In genomic region chr10:115383644-115384220, GRCm38 (mm10) we compare ENCODE assay signal across 8 mouse cellular contexts. TPM values are rescaled to one million over a fixed set of nuclear protein-coding genes. Genes with fewer than 3 reads are reported as not detected.
A peak's percentile ranks its signal among the peaks of the same experiment; 100 is the strongest.
DNase-seq lines count a peak whose midpoint lies in the region; ATAC-seq and TF ChIP-seq lines count a peak whose summit lies in the region.

No protein-coding gene starts in this region.

- no peaks in the 10 kb centered on the region for H3K9me3 ChIP-seq in hindbrain, embryonic 14.5 days (ENCODE audit: control insufficient read depth, low read length)
- no peaks in the 10 kb centered on the region for H3K9me3 ChIP-seq in midbrain, embryonic 14.5 days (ENCODE audit: control insufficient read depth, low read length)

- peaks cover 34% of the 10 kb centered on the region for H3K4me1 ChIP-seq in hindbrain, embryonic 14.5 days (replicated peaks; ENCODE audit: control insufficient read depth, insufficient read depth, low read length)
- H3K4me1 ChIP-seq in midbrain, embryonic 14.5 days (ENCODE audit: control insufficient read depth, insufficient read depth, low read length) = peaks cover 43% of the 10 kb centered on the region

- peak overlapping the region; percentile 94 for H3K4me3 ChIP-seq in left cerebral cortex, adult 2 months
- peak overlapping the region; percentile 89 for H3K4me3 ChIP-seq in hindbrain, embryonic 14.5 days (replicated peaks; ENCODE audit: low read length)
- peak overlapping the region; percentile 93 for H3K4me3 ChIP-seq in midbrain, embryonic 14.5 days (replicated peaks; ENCODE audit: low read depth, low read length)

- no peak for ATAC-seq in hindbrain, embryonic 14.5 days (ENCODE audit: low FRiP score)
- no peak for ATAC-seq in midbrain, embryonic 14.5 days (ENCODE audit: low FRiP score, low TSS enrichment)
- ATAC-seq in megakaryocyte-erythroid progenitor cell, adult 5-6 weeks (replicated peaks; ENCODE audit: low FRiP score, low TSS enrichment, poor library complexity, severe bottlenecking) = no peak

- H3K36me3 ChIP-seq in hindbrain, embryonic 14.5 days (replicated peaks; ENCODE audit: control insufficient read depth, insufficient read depth) = no peaks in the 10 kb centered on the region
- no peaks in the 10 kb centered on the region for H3K36me3 ChIP-seq in midbrain, embryonic 14.5 days (ENCODE audit: control insufficient read depth, insufficient read depth, low read length)

- no peak for DNase-seq in left cerebral cortex, adult 2 months (ENCODE audit: extremely low spot score in 1 of 2, low spot score in 2 of 2)
- no peak for DNase-seq in left cerebral cortex, adult 8-10 months (ENCODE audit: low spot score in 2 of 2)
- peak; percentile 22 for DNase-seq in c-Kit-positive CD71-negative TER-119-negative erythroid progenitor cells, embryonic 14.5 days (ENCODE audit: low read depth)
- peak; percentile 55 for DNase-seq in hindbrain, embryonic 14.5 days (ENCODE audit: low spot score)
- peak; percentile 57 for DNase-seq in midbrain, embryonic 14.5 days
- DNase-seq in layer of hippocampus, adult 9-10 months (ENCODE audit: low spot score) = no peak
- no peak for DNase-seq in urinary bladder, postnatal 14 days (ENCODE audit: low spot score)

- H3K4me2 ChIP-seq in hindbrain, embryonic 14.5 days (replicated peaks) = peak overlapping the region; percentile 78
- peak overlapping the region; percentile 81 for H3K4me2 ChIP-seq in midbrain, embryonic 14.5 days (ENCODE audit: low read length)

- intact Hi-C loops in left cerebral cortex, adult 2 months (cut with DNase I) = loop anchor here (1.0 to 2.0 kb wide), 2 partner anchors 21 to 69 kb away; partner anchors contain the start of genes Rab21 and Tmem19

- no peaks in the 10 kb centered on the region for H3K27me3 ChIP-seq in hindbrain, embryonic 14.5 days (ENCODE audit: control insufficient read depth, insufficient read depth, low read length)
- no peaks in the 10 kb centered on the region for H3K27me3 ChIP-seq in midbrain, embryonic 14.5 days (ENCODE audit: control insufficient read depth, insufficient read depth, low read length)

- WGBS in hindbrain, embryonic 14.5 days = under 1% methylated on average over 15 of the region's 15 CpGs
- WGBS in midbrain, embryonic 14.5 days = under 1% methylated on average over 15 of the region's 15 CpGs

- peak overlapping the region; percentile 88 for H3K9ac ChIP-seq in hindbrain, embryonic 14.5 days
- peak overlapping the region; percentile 89 for H3K9ac ChIP-seq in midbrain, embryonic 14.5 days (replicated peaks; ENCODE audit: low read length)

- TF ChIP-seq CTCF in left cerebral cortex, adult 2 months (IDR thresholded peaks at IDR 0.05) = no peak

- H3K27ac ChIP-seq in left cerebral cortex, adult 2 months = peak overlapping the region; percentile 87
- peak overlapping the region; percentile 99 for H3K27ac ChIP-seq in hindbrain, embryonic 14.5 days
- H3K27ac ChIP-seq in midbrain, embryonic 14.5 days (replicated peaks; ENCODE audit: low read depth, low read length) = peak overlapping the region; percentile 98

RNA-seq across cellular contexts. Expression of gene Thap2, which starts 0.5 kb away (rescaled TPM):
- 10 to 100 TPM; 13.0 to 14.5 TPM for total RNA-seq in left cerebral cortex, adult 2 months (2021)
- 10 to 100 TPM; 11.9 to 15.5 (median 13.8) TPM for total RNA-seq in left cerebral cortex, adult 8-10 months (2022)
- 16.5 and 16.6 TPM in 2 replicates for polyA plus RNA-seq in hindbrain, embryonic 14.5 days (2014; fragmentation: Nextera tagmentation; extraction: Ambion mirVana)
- 24.5 and 27.3 TPM in 2 replicates for polyA plus RNA-seq in midbrain, embryonic 14.5 days (2014; fragmentation: Nextera tagmentation; extraction: Ambion mirVana)
- 15.2 and 18.4 TPM in 2 replicates for total RNA-seq in megakaryocyte-erythroid progenitor cell, adult 5-6 weeks (2014; fragmentation: Nextera tagmentation)
- 9.8 and 10.2 TPM in 2 replicates for total RNA-seq in megakaryocyte-erythroid progenitor cell, adult 5-6 weeks (2017)

RNA-seq across cellular contexts. Expression of gene Zfc3h1, which starts 1.0 kb away (rescaled TPM):
- total RNA-seq in left cerebral cortex, adult 2 months (2021) = 10 to 100 TPM; 54.6 to 61.2 TPM
- 10 to 100 TPM; 36.3 to 47.5 (median 45.2) TPM for total RNA-seq in left cerebral cortex, adult 8-10 months (2022)
- polyA plus RNA-seq in hindbrain, embryonic 14.5 days (2014; fragmentation: Nextera tagmentation; extraction: Ambion mirVana) = 21.2 and 24.4 TPM in 2 replicates
- polyA plus RNA-seq in midbrain, embryonic 14.5 days (2014; fragmentation: Nextera tagmentation; extraction: Ambion mirVana) = 25.4 and 28.6 TPM in 2 replicates
- total RNA-seq in megakaryocyte-erythroid progenitor cell, adult 5-6 weeks (2014; fragmentation: Nextera tagmentation) = 49.0 and 94.8 TPM in 2 replicates
- 38.3 and 44.9 TPM in 2 replicates for total RNA-seq in megakaryocyte-erythroid progenitor cell, adult 5-6 weeks (2017)

RNA-seq across cellular contexts. Expression of gene Tmem19, which starts 21.4 kb away (rescaled TPM):
- 10 to 100 TPM; 38.3 to 40.2 TPM for total RNA-seq in left cerebral cortex, adult 2 months (2021)
- total RNA-seq in left cerebral cortex, adult 8-10 months (2022) = 10 to 100 TPM; 29.0 to 57.1 (median 37.9) TPM
- polyA plus RNA-seq in hindbrain, embryonic 14.5 days (2014; fragmentation: Nextera tagmentation; extraction: Ambion mirVana) = 42.0 and 42.8 TPM in 2 replicates
- polyA plus RNA-seq in midbrain, embryonic 14.5 days (2014; fragmentation: Nextera tagmentation; extraction: Ambion mirVana) = 32.5 and 43.3 TPM in 2 replicates
- total RNA-seq in megakaryocyte-erythroid progenitor cell, adult 5-6 weeks (2014; fragmentation: Nextera tagmentation) = 10.5 and 10.9 TPM in 2 replicates
- 10.1 and 14.7 TPM in 2 replicates for total RNA-seq in megakaryocyte-erythroid progenitor cell, adult 5-6 weeks (2017)

Comparison
In these comparisons a context has a peak if more than half of its experiments do, and no peak if none do; other contexts are left out.
1. DNase-seq: peak in c-Kit-positive CD71-negative TER-119-negative erythroid progenitor cells, embryonic 14.5 days (single experiment), hindbrain, embryonic 14.5 days (single experiment) and midbrain, embryonic 14.5 days (single experiment); none in left cerebral cortex, adult 2 months (0 of 2), left cerebral cortex, adult 8-10 months (0 of 2), layer of hippocampus, adult 9-10 months (single experiment) and urinary bladder, postnatal 14 days (single experiment).
2. Peak in every context shown above with its lines, with median percentiles within 50 percentile points of each other: H3K27ac ChIP-seq and H3K4me3 ChIP-seq.